Mouse (Mus musculus) spleen, postnatal 4 days (tissue): ENCODE data around the gene Ptprm.
A peak's percentile ranks its signal among the peaks of the same experiment; 100 is the strongest.

Experiments used
- DNase-seq, 2 experiments: peaks; one replicate each; pipeline ENCODE4 v3.0.0; 2022; ENCODE audit warnings: low spot score in 2 of 2

Gene Ptprm

DNA sequence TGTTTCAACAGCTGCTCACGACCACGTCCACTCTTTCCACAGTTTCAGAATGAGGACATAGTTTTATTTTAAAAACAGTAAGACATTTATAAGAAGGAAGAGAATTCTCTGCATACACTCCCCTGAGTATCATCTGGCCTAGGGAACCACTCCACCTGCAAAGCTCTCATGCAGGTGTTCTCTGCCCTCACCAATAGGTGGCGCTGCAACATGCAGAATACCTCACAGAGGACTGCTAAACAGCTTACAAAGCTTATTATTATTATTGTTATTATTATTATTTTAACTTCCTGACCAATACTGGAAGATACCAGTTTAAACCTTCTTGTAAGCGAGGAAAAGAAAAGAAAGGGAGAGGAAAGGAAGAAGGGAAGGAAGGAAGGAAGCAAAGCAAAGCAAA lies 673.6 kb downstream of the Ptprm start:
- DNase-seq, result peak in 1 of 2 experiments; percentile 70

DNA sequence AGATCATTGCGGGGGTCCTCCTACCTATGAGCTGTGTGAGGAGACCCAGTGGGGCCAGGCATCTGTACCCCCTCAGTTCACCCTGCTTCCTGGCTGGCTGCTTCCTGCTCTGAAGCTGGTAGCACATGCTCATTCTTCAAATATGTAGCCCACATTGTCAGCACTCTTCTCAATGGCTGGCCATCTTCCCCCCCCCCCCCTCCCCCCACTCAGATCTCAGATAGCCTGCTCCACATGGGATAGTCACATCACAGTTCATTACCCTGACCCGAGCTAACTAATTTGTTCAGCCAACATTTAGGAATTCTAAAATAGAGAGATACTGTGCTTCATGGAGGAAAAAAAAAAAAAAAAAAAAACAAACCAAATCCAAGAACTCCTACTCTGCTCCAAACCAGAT lies 679.6 kb downstream of the Ptprm start:
- DNase-seq, result no peak

DNA sequence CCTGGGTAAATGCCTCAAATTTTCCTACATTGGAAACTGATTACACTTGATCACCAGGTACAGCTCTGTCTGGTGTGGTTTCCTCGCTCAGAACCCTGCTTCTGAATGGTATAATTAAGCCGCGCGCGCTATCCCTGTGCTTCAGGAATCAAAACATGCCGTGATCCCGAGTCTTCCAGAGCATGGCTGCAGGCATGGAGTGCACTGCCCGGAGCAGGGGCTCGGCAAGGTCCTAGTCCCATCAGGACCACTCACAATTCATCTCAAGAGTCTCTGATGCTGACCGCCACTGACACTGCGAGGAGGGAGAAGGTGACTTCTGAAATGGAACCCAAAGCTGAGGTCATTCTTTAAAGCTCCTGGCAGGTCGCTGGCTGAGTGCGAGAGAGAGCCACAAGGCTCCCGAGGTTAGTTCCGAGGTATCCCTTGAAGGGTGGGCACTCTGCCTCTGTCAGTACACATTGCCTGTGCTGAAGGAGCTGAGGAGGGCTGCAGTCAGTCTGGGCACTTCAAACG lies 682.5 kb downstream of the Ptprm start:
- no peak for DNase-seq

DNA sequence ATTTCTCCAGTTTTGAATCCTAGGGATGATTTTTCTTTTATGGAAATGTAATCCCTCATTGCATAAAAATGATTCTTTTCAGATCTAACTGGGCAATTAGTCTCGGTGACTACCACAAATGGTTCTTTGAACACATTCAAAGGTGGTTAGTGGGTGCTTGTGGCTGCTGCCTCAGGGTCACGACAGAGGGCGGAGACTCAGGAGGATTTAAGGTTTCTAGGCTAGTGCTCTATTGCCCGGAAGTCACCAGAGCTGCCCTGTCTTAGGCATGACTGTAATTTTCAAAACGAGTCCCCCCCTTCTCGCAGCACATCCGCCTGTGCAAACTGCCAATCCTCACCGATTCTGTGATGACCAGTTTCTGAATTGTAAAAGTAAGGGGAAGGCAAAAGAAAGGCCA lies 683.0 kb downstream of the Ptprm start:
- no peak for DNase-seq

DNA sequence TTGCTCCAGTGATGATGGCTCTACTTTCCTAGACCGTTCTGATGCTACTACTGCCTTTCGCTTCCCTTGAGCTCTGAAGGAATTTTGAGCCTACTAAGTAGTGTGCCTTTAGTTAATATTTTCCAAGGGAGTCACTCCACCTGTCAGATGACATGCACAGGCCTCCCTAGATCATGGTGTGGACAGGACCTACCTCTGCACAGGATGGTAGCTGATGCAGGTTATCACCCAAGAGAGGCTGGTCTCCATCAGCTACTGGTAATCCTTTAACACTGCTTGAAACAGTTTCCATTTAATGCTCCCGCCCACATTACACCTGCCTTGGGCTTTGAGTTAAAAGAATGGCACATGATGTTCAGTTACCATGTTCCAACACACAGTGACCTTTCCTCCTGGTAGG lies 688.5 kb downstream of the Ptprm start:
- no peak for DNase-seq

DNA sequence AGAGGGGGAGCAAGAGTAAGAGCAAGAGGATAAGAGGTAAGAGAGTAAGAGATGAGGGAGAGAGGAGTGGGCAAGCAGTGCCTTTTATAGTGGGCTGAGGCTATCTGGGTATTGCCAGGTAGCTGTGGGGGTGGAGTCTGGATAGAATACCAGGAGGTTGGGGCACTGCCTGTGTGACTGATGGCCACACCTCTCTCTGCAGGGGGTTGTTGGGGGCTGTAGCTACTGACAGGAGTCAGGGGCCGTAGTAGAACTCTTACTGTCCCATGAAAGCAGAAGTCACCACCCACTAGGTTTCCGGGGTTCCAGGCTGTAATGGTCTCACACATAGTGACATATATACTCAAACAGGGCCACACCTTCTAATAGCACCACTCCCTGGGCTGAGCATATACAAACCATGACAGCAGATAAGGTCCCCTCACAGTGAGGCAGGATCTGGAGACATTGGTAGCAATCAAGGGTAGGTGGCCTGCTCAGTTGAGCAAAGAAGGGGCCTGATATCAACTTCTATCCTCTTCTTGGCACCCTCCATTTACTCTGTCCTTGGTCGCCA lies 689.0 kb downstream of the Ptprm start:
- no peak for DNase-seq

DNA sequence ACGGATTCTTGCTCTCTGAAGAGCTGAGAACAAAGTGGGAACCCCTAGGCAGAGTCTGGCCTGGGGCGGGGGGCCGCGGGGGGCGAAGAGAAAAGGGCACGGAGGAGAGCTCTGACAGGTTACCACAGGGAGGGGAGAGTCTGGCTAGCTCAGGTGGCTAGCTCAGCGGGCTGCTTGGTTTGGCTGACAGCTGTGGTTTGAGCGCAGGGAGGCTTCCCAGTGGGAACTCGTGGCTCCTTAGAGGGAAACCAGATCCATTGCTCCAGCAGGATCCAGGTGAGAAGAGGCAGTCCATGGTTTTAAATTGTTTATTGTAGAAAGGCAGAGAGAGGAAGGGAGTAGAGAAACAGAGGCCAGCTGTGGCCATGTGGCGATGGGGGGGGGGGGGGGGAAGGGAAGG lies 689.5 kb downstream of the Ptprm start:
- DNase-seq, result no peak

DNA sequence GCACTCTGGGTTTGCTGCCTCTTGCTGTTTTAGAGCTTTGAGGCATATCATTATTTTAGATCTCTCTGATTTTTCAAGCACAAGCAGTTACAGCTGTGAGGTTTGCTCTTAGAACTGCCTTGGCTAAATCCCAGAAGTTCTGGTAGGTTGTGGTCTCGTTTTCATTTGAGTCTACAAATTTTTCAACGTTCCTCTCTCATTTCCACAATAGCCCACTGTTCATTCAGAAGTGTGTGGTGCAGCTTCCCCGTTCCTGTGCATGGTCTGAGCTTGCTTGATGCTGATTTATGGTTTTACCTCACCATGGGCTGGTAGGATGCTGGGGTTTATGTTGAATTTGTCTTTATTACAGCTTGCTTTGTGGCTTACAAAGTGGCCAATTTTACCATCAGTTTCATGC lies 695.0 kb downstream of the Ptprm start:
- peak in 1 of 2 experiments; percentile 13 for DNase-seq

DNA sequence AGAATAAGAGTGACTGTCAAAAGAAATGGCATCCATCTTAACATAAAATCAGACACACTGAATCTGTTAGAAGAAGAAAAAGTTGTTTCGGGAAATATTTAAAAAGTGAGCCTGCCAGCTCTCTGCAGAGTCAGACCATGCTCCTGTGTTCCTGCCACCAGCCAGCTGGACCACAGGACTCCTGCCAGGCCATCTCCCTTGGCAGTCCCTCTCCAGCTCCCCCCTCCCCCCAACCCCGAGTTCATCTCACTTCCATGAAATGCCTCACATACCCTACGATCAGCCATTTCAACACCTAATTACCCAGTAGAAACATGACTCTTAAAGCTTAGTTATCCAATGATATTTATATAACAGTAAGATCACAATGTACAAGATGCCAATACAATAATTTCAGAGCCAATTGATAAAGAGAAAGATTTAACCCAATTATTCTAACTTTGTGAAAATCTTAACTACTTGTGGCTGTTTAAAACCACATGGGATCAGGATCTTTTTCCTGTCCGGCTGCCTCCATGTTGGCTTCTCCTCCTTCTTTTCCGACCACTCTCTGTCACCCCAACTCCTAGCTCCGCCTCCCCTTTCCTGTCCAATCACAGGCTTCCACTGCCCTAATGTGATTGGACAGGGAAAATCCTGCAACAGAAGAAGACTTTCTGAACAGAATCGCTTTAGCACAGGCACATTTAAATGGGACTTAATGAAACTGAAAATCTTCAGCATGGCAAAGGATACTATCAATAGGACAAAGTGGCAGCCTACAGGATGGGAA lies 716.1 kb downstream of the Ptprm start:
- no peak for DNase-seq

DNA sequence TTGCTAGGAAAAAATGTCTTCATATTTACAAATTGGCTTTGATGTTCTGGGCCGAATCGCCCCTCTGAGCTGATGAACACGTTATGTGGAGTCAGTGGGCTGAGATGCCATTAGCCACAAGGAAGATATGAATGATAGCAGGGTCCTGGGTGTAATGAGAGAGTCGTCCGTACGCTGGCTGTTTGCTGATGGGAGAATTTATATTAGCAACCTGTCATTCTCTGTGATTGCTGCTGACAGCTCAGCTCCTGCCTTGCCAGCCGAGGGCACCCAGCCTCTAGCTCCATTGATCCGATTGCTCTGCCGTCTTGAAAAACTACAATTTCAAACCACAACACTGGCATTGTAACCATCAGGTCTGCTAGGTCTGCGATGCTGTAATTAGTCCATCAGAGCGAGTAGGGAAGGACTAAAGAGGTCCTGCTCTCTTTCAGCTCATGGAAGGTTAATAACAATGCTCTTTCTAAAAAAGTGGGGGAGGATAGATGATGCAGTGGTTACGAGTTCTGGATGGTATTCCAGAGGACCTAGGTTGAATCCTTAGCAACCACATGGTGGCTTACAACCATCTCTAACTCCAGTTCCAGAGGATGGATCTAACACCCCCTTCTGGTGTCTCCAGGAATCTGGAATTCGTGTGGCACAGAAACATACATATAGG lies 734.1 kb downstream of the Ptprm start:
- DNase-seq, result no peak

DNA sequence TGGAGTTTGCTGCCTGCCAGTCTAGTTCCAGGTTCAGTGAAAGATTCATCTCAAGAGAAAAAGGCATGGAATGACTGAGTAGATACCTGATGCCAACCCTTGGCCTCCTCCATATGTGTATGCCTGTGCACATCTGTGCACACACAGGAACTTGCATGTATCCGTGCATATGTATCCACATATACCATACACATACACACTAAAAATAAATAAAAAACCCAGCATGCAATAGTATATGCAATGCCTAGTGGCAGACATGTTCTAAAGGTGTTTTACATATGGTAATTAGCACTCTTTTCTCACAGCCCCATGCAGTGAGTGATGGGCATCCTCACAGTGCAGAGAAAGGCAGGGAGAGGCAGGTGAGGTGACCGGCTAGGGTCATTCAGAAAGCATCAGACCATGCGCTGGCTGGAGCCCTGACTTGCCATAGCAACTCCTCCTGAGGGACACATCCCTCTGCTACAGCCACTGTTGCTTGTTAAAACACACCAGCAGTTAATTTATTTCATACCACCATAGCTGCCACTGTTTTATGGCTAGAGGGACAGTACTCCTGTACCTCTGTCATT lies 734.9 kb downstream of the Ptprm start:
- DNase-seq, result no peak
